Mouse (Mus musculus): Measurements from ENCODE around the gene Atp8a1.

- TF ChIP-seq CTCF (IDR thresholded peaks at IDR 0.05; ENCODE audit: low read depth, low read length) (no peak), POLR2A (IDR thresholded peaks at IDR 0.05; ENCODE audit: extremely low read depth, insufficient read depth, low read length) (no peak)
These were observed 193.7 kb downstream of the Atp8a1 start for GRCm38 (mm10) chr5:67653543-67653942.
